Mouse (Mus musculus) G1E (cell line): ENCODE data around the gene Anapc1. TPM values are rescaled to one million over a fixed set of nuclear protein-coding genes. Genes with fewer than 3 reads are reported as not detected.

Experiments used
- ATAC-seq: 2 replicates; pipeline ENCODE4 v1.8.0; 2016; ENCODE audit warnings: mild to moderate bottlenecking; ENCODE audit not compliant: insufficient number of reproducible peaks, poor library complexity, low FRiP score, severe bottlenecking; ENCODE audit errors: extremely low read depth
- DNase-seq: peaks from one replicate; pipeline ENCODE4 v3.0.0; 2012; ENCODE audit warnings: low spot score
- H3K27me3 ChIP-seq: 2 replicates; pipeline ENCODE4 v1.6.1; 2012; ENCODE audit warnings: mild to moderate bottlenecking, low read length, inconsistent platforms; ENCODE audit not compliant: insufficient read depth
- H3K36me3 ChIP-seq: replicated peaks from 2 replicates; pipeline ENCODE3; 2012; ENCODE audit warnings: mild to moderate bottlenecking, inconsistent platforms
- H3K4me1 ChIP-seq: 2 replicates; pipeline ENCODE4 v1.6.1; 2012; ENCODE audit warnings: low read depth, low read length, inconsistent platforms, mixed read lengths; ENCODE audit not compliant: insufficient read depth
- H3K4me3 ChIP-seq: 2 replicates; pipeline ENCODE4 v1.5.1; 2012; ENCODE audit warnings: low read depth, mild to moderate bottlenecking, inconsistent platforms, low read length, moderate library complexity, mixed read lengths
- H3K9me3 ChIP-seq: replicated peaks from 2 replicates; pipeline ENCODE4 v1.6.1; 2012; ENCODE audit warnings: inconsistent platforms
- CTCF ChIP-seq: IDR thresholded peaks from 2 replicates; pipeline ENCODE4 v1.5.1; 2012; ENCODE audit warnings: low read depth, low read length, inconsistent platforms, mixed read lengths
- GATA1 ChIP-seq: IDR thresholded peaks from 2 replicates; pipeline ENCODE4 v1.6.1; 2012; ENCODE audit warnings: borderline replicate concordance, low read length, inconsistent platforms, mixed read lengths
- GATA2 ChIP-seq: IDR thresholded peaks from 2 replicates; pipeline ENCODE4 v1.6.1; 2012; ENCODE audit warnings: low read depth, low read length, inconsistent platforms, borderline replicate concordance
- POLR2AphosphoS5 ChIP-seq: IDR thresholded peaks from 2 replicates; pipeline ENCODE4 v1.6.1; 2012; ENCODE audit warnings: low read depth, low read length, inconsistent platforms; ENCODE audit not compliant: insufficient replicate concordance
- TAL1 ChIP-seq: conservative IDR thresholded peaks from 2 replicates; pipeline ENCODE4 v1.6.1; 2012; ENCODE audit warnings: low read depth, low read length, inconsistent platforms, mixed read lengths
- polyA plus RNA-seq: library from polyadenylated mRNA; stranded (reverse); fragments of >175 nt; gene quantifications from 2 replicates; pipeline ENCODE4 v1.2.3, GENCODE M21; 2012
- total RNA-seq, 2 experiments: library from RNA; stranded (forward) in 1 of 2; stranded (reverse) in 1 of 2; fragments of 200-1000 nt in 1 of 2; fragments of >200 nt in 1 of 2; fragmentation: Nextera tagmentation in 1 of 2; gene quantifications; 2 replicates each; pipeline ENCODE4 v1.2.3; 2014 to 2017

The Anapc1 gene
- total and polyA plus RNA-seq, 3 experiments: 105 to 262 (median 180) TPM

GRCm38 (mm10) chr2:128699201-128699885, 12.2 kb upstream of the Anapc1 start:
- Histone ChIP-seq H3K9me3 (no peaks in the 10 kb centered on the region), H3K4me3 (no peak overlapping the region), H3K36me3 (no peaks in the 10 kb centered on the region), H3K4me1 (peaks cover 13% of the 10 kb centered on the region; the same call in 1 of the 2 replicates), H3K27me3 (peaks cover 51% of the 10 kb centered on the region)
- no peak for ATAC-seq
- DNase-seq: no peak
- TF ChIP-seq GATA2 (no peak), TAL1 (no peak), CTCF (no peak), POLR2AphosphoS5 (no peak), GATA1 (no peak)

GRCm38 (mm10) chr2:128698693-128699181, 11.5 kb upstream of the Anapc1 start, which contains the start of gene Mertk:
TSS of gene Mertk (plus strand) at chr2:128698956.
- DNase-seq (no peak), ATAC-seq (no peak)
- H3K4me3 ChIP-seq: peak within 1 kb of the TSS; percentile 13; the same call in 1 of the 2 replicates
- no peak for TF ChIP-seq CTCF
- no peak for TF ChIP-seq TAL1
- TF ChIP-seq GATA2: no peak
- TF ChIP-seq GATA1: no peak
- TF ChIP-seq POLR2AphosphoS5: no peak
- H3K9me3 ChIP-seq: no peaks in the 10 kb centered on the region
- H3K27me3 ChIP-seq: peaks cover 51% of the 10 kb centered on the region
- H3K36me3 ChIP-seq: no peaks in the 10 kb centered on the region
- peaks cover 13% of the 10 kb centered on the region; the same call in 1 of the 2 replicates for H3K4me1 ChIP-seq

GRCm38 (mm10) chr2:128698140-128698692, 11.0 kb upstream of the Anapc1 start:
- H3K27me3 ChIP-seq: peaks cover 51% of the 10 kb centered on the region
- TF ChIP-seq TAL1 (no peak), CTCF (no peak), GATA1 (no peak), POLR2AphosphoS5 (no peak), GATA2 (no peak)
- ATAC-seq (peak; percentile 54), DNase-seq (peak; percentile 28)
- no peaks in the 10 kb centered on the region for H3K36me3 ChIP-seq
- no peaks in the 10 kb centered on the region for H3K9me3 ChIP-seq
- H3K4me1 ChIP-seq: peaks cover 13% of the 10 kb centered on the region; the same call in 1 of the 2 replicates
- peak overlapping the region; percentile 8; the same call in 1 of the 2 replicates for H3K4me3 ChIP-seq

GRCm38 (mm10) chr2:128697566-128697965, 10.4 kb upstream of the Anapc1 start:
- no peaks in the 10 kb centered on the region for H3K36me3 ChIP-seq
- no peak for ATAC-seq
- no peaks in the 10 kb centered on the region for H3K9me3 ChIP-seq
- TF ChIP-seq CTCF (no peak), TAL1 (no peak), GATA1 (no peak), POLR2AphosphoS5 (no peak), GATA2 (no peak)
- peaks cover 47% of the 10 kb centered on the region for H3K27me3 ChIP-seq
- H3K4me1 ChIP-seq: peaks cover 13% of the 10 kb centered on the region; the same call in 1 of the 2 replicates
- no peak overlapping the region for H3K4me3 ChIP-seq
- no peak for DNase-seq

- peaks cover 13% of the 10 kb centered on the region; the same call in 1 of the 2 replicates for H3K4me1 ChIP-seq
- H3K36me3 ChIP-seq: no peaks in the 10 kb centered on the region
- ATAC-seq: no peak
- no peak overlapping the region for H3K4me3 ChIP-seq
- H3K27me3 ChIP-seq: peaks cover 45% of the 10 kb centered on the region
- TF ChIP-seq CTCF (no peak), TAL1 (no peak), GATA1 (no peak), POLR2AphosphoS5 (no peak), GATA2 (no peak)
- no peaks in the 10 kb centered on the region for H3K9me3 ChIP-seq
- no peak for DNase-seq
These were observed 9.9 kb upstream of the Anapc1 start for GRCm38 (mm10) chr2:128697047-128697446.

GRCm38 (mm10) chr2:128696426-128696825, 9.2 kb upstream of the Anapc1 start:
- ATAC-seq (no peak), DNase-seq (no peak)
- Histone ChIP-seq H3K36me3 (no peaks in the 10 kb centered on the region), H3K4me1 (peaks cover 13% of the 10 kb centered on the region; the same call in 1 of the 2 replicates), H3K27me3 (peaks cover 40% of the 10 kb centered on the region), H3K4me3 (no peak overlapping the region), H3K9me3 (no peaks in the 10 kb centered on the region)
- no peak for TF ChIP-seq CTCF
- TF ChIP-seq GATA1: no peak
- TF ChIP-seq GATA2: no peak
- no peak for TF ChIP-seq TAL1
- no peak for TF ChIP-seq POLR2AphosphoS5
